In the genomic region with DNA sequence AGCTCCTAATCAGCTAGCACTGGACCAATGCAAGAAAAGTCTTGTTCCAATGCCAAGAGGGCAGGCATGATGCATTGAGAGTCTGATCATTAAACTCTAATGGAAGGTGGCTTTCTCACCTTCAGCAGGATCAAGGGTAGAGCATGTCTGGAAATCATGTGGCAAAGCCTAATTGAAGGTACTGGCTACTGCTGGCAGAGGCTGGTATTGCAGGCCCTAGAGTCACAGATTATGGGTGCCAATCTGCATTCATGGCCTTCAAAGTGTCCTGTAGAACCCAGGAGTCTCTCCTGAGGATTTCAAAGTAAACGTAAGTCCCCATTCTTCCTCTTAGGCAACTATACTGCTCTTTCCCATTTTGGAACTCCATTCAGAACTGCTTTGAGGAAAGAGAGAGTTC, we compare ENCODE assay signal across 30 mouse cellular contexts. TPM values are rescaled to one million over a fixed set of nuclear protein-coding genes. Genes with fewer than 3 reads are reported as not detected.
DNase-seq lines count a peak whose midpoint lies in the region; ATAC-seq and TF ChIP-seq lines count a peak whose summit lies in the region.
"Had no signal": no experiment of that assay in that cellular context is flagged by ENCODE, and none has a peak within 500 bp of the region (broad histone marks: within the 10 kb centered on the region; RNA-seq: fewer than 3 reads in every experiment).

No protein-coding gene starts in this region.

- H3K9me3 ChIP-seq in intestine, postnatal 0 days (ENCODE audit: control insufficient read depth), result no peaks in the 10 kb centered on the region
- H3K9me3 ChIP-seq in intestine, embryonic 15.5 days, result no peaks in the 10 kb centered on the region
- no peaks in the 10 kb centered on the region for H3K9me3 ChIP-seq in liver, postnatal 0 days (ENCODE audit: low read length)
- no peaks in the 10 kb centered on the region for H3K9me3 ChIP-seq in liver, embryonic 11.5 days (ENCODE audit: control insufficient read depth, low read length)
- H3K9me3 ChIP-seq: heart, embryonic 13.5 days; lung, embryonic 15.5 days; midbrain, embryonic 12.5 days; neural tube, embryonic 13.5 days had no signal

- no peak overlapping the region for H3K9ac ChIP-seq in intestine, postnatal 0 days (ENCODE audit: low read depth, low read length)
- no peak overlapping the region for H3K9ac ChIP-seq in intestine, embryonic 15.5 days
- H3K9ac ChIP-seq in liver, postnatal 0 days (replicated peaks), result no peak overlapping the region
- no peak overlapping the region for H3K9ac ChIP-seq in liver, embryonic 11.5 days (ENCODE audit: low read depth, low read length)
- H3K9ac ChIP-seq: heart, embryonic 13.5 days; lung, embryonic 15.5 days; midbrain, embryonic 12.5 days; neural tube, embryonic 13.5 days had no signal

- no peaks in the 10 kb centered on the region for H3K27me3 ChIP-seq in intestine, postnatal 0 days (replicated peaks; ENCODE audit: control insufficient read depth, insufficient read depth, low read length)
- no peaks in the 10 kb centered on the region for H3K27me3 ChIP-seq in intestine, embryonic 15.5 days (replicated peaks)
- no peaks in the 10 kb centered on the region for H3K27me3 ChIP-seq in liver, postnatal 0 days (ENCODE audit: insufficient read depth, low read length)
- no peaks in the 10 kb centered on the region for H3K27me3 ChIP-seq in liver, embryonic 11.5 days (replicated peaks; ENCODE audit: control insufficient read depth, insufficient read depth, low read length)
- peaks cover under 1% of the 10 kb centered on the region for H3K27me3 ChIP-seq in Patski
- H3K27me3 ChIP-seq: lung, embryonic 15.5 days; midbrain, embryonic 12.5 days; neural tube, embryonic 13.5 days had no signal

- H3K36me3 ChIP-seq in intestine, postnatal 0 days (ENCODE audit: control insufficient read depth, insufficient read depth), result no peaks in the 10 kb centered on the region
- no peaks in the 10 kb centered on the region for H3K36me3 ChIP-seq in intestine, embryonic 15.5 days
- H3K36me3 ChIP-seq in liver, postnatal 0 days (replicated peaks; ENCODE audit: insufficient read depth, low read length), result no peaks in the 10 kb centered on the region
- no peaks in the 10 kb centered on the region for H3K36me3 ChIP-seq in liver, embryonic 11.5 days (ENCODE audit: control insufficient read depth, insufficient read depth, low read length)
- H3K36me3 ChIP-seq: heart, embryonic 13.5 days; lung, embryonic 15.5 days; midbrain, embryonic 12.5 days; neural tube, embryonic 13.5 days had no signal

- DNase-seq in liver, postnatal 0 days, result no peak
- no peak for DNase-seq in liver, embryonic 11.5 days (ENCODE audit: low spot score)
- DNase-seq in ES-CJ7 (ENCODE audit: low read depth, low spot score), result peak; percentile 19
- DNase-seq in Patski (ENCODE audit: low read depth, low spot score), result no peak
- no peak for DNase-seq in cerebellum, adult 11-12 months
- no peak for DNase-seq in yolk sac, embryonic 10.5 days (ENCODE audit: low spot score)
- DNase-seq: adrenal gland, adult 2 months; adrenal gland, postnatal 36 days; B cell, adult 2 months; cerebellum, adult 8-10 months; cerebellum, postnatal 36 days; gastrocnemius, postnatal 36 days; heart, postnatal 10 days; kidney, adult 9 months; kidney, postnatal 36 days; layer of hippocampus, postnatal 36 days; thymus, postnatal 4 days had no signal

- H3K4me2 ChIP-seq in intestine, postnatal 0 days (replicated peaks; ENCODE audit: low read depth), result no peak overlapping the region
- H3K4me2 ChIP-seq in intestine, embryonic 15.5 days (replicated peaks), result no peak overlapping the region
- no peak overlapping the region for H3K4me2 ChIP-seq in liver, postnatal 0 days (ENCODE audit: low read depth, low read length)
- no peak overlapping the region for H3K4me2 ChIP-seq in liver, embryonic 11.5 days
- H3K4me2 ChIP-seq: heart, embryonic 13.5 days; lung, embryonic 15.5 days; midbrain, embryonic 12.5 days; neural tube, embryonic 13.5 days had no signal

- H3K4me1 ChIP-seq in intestine, postnatal 0 days (replicated peaks; ENCODE audit: control insufficient read depth, insufficient read depth, low read length), result no peaks in the 10 kb centered on the region
- H3K4me1 ChIP-seq in intestine, embryonic 15.5 days (replicated peaks), result no peaks in the 10 kb centered on the region
- no peaks in the 10 kb centered on the region for H3K4me1 ChIP-seq in liver, postnatal 0 days (ENCODE audit: insufficient read depth)
- H3K4me1 ChIP-seq in liver, embryonic 11.5 days (replicated peaks; ENCODE audit: control insufficient read depth, insufficient read depth, low read length), result no peaks in the 10 kb centered on the region
- H3K4me1 ChIP-seq: heart, embryonic 13.5 days; midbrain, embryonic 12.5 days; neural tube, embryonic 13.5 days had no signal

- H3K4me3 ChIP-seq in intestine, postnatal 0 days (ENCODE audit: low read depth, low read length), result no peak overlapping the region
- no peak overlapping the region for H3K4me3 ChIP-seq in intestine, embryonic 15.5 days (replicated peaks)
- H3K4me3 ChIP-seq in liver, postnatal 0 days (ENCODE audit: low read depth, low read length), result no peak overlapping the region
- no peak overlapping the region for H3K4me3 ChIP-seq in liver, embryonic 11.5 days (ENCODE audit: low read depth, low read length)
- H3K4me3 ChIP-seq: heart, embryonic 13.5 days; lung, embryonic 15.5 days; midbrain, embryonic 12.5 days; neural tube, embryonic 13.5 days had no signal

- POLR2A ChIA-PET in Patski (lab: Charles Lee), result no interaction called here

- in situ Hi-C loops in Patski (cut with MboI; ENCODE audit: low pct_unique_long_range_greater_than_20kb), result no loop called here

- TF ChIP-seq CTCF in intestine, postnatal 0 days (IDR thresholded peaks at IDR 0.05; ENCODE audit: low read depth), result peak; percentile 20; the same call in 1 of the 2 replicates
- peak; percentile 17; the same call in 1 of the 2 replicates for TF ChIP-seq CTCF in liver, postnatal 0 days (IDR thresholded peaks at IDR 0.05; ENCODE audit: low read depth)
- TF ChIP-seq CTCF in Patski (IDR thresholded peaks at IDR 0.05), result peak; percentile 40

- CTCF ChIA-PET in Patski (lab: Charles Lee), result no interaction called here

- no peak overlapping the region for H3K27ac ChIP-seq in intestine, postnatal 0 days (ENCODE audit: low read depth, low read length)
- no peak overlapping the region for H3K27ac ChIP-seq in intestine, embryonic 15.5 days
- no peak overlapping the region for H3K27ac ChIP-seq in liver, postnatal 0 days (ENCODE audit: low read depth)
- no peak overlapping the region for H3K27ac ChIP-seq in liver, embryonic 11.5 days (ENCODE audit: low read depth, low read length)
- H3K27ac ChIP-seq: heart, embryonic 13.5 days; lung, embryonic 15.5 days; midbrain, embryonic 12.5 days; neural tube, embryonic 13.5 days had no signal

- no peak for ATAC-seq in intestine, postnatal 0 days
- no peak for ATAC-seq in intestine, embryonic 15.5 days
- no peak for ATAC-seq in liver, postnatal 0 days
- no peak for ATAC-seq in liver, embryonic 11.5 days (replicated peaks; ENCODE audit: low FRiP score)
- no peak for ATAC-seq in Patski
- ATAC-seq: activated CD4-positive, CD25-positive, alpha-beta regulatory T cell, adult 4 months; forebrain, embryonic 14.5 days; hindbrain, embryonic 16.5 days; intestine, embryonic 16.5 days had no signal

- TF ChIP-seq EP300 in liver, postnatal 0 days (IDR thresholded peaks at IDR 0.05; ENCODE audit: low read depth), result no peak

- 96% methylated on average over 1 of the region's 1 CpGs for WGBS in intestine, postnatal 0 days
- 95% methylated on average over 1 of the region's 1 CpGs for WGBS in intestine, embryonic 15.5 days
- 89% methylated on average over 1 of the region's 1 CpGs for WGBS in liver, postnatal 0 days (ENCODE audit: insufficient replicate concordance)
- 92% methylated on average over 1 of the region's 1 CpGs for WGBS in liver, embryonic 11.5 days

RNA-seq across cellular contexts. Expression of gene Cckar, which starts 14.8 kb away (rescaled TPM):
- polyA plus RNA-seq in intestine, postnatal 0 days (2015; fragmentation: Nextera tagmentation; extraction: Ambion mirVana), result 2.3 and 2.4 TPM in 2 replicates
- 38.3 and 68.9 TPM in 2 replicates for polyA plus RNA-seq in intestine, embryonic 15.5 days (2015; fragmentation: Nextera tagmentation; extraction: Ambion mirVana)
- 0.12 and 0.19 TPM in 2 replicates for polyA plus RNA-seq in liver, postnatal 0 days (2015; fragmentation: Nextera tagmentation; extraction: Ambion mirVana)
- 0.18 and 0.19 TPM in 2 replicates for polyA plus RNA-seq in liver, embryonic 11.5 days (2014; fragmentation: Nextera tagmentation; extraction: Ambion mirVana)
- not detected for polyA plus RNA-seq in Patski (2021)
- polyA plus RNA-seq: activated CD4-positive, CD25-positive, alpha-beta regulatory T cell, adult 4 months; frontal cortex, adult 2 months; liver, adult 2 months; thymus, postnatal 0 days had no signal

Comparison
In these comparisons a context has a peak if more than half of its experiments do, and no peak if none do; other contexts are left out.
1. RNA of gene Cckar, which starts 14.8 kb away (polyA plus RNA-seq): 38.3 to 68.9 TPM in intestine, embryonic 15.5 days; 2.3 to 2.4 TPM in intestine, postnatal 0 days, 0.18 to 0.19 TPM in liver, embryonic 11.5 days, 0.12 to 0.19 TPM in liver, postnatal 0 days and not detected in Patski (single experiment); every median in the first group is over 10 times any median in the second.
2. Peak in every context shown above with its lines, with median percentiles within 50 percentile points of each other: CTCF ChIP-seq.